Mouse (Mus musculus) hindbrain, embryonic 16.5 days (tissue): ENCODE results near the gene Spata2. TPM values are rescaled to one million over a fixed set of nuclear protein-coding genes. Genes with fewer than 3 reads are reported as not detected.

Experiments used
- polyA plus RNA-seq: library from polyadenylated mRNA; unstranded; fragments of >200 nt; fragmentation: Nextera tagmentation; extraction: Ambion mirVana; gene quantifications from 2 replicates; pipeline ENCODE4 v1.2.1, GENCODE M21; 2015

Spata2 gene
- polyA plus RNA-seq, 1 experiment from 2014 or later = 30.5 TPM

Other genes with a start within 250 kb of the Spata2 start
- gene B4galt5, start 143.7 kb downstream of the Spata2 start, polyA plus RNA-seq = 19.7 and 22.6 TPM in 2 replicates
- 18.7 and 19.9 TPM in 2 replicates for gene Slc9a8, start 71.2 kb downstream of the Spata2 start, polyA plus RNA-seq
- gene Rnf114, start 242 bp downstream of the Spata2 start, polyA plus RNA-seq = 112 and 115 TPM in 2 replicates
- 4.5 and 8.4 TPM in 2 replicates for gene Snai1, start 45.3 kb upstream of the Spata2 start, polyA plus RNA-seq
- 390 and 393 TPM in 2 replicates for gene Ube2v1, start 139.2 kb upstream of the Spata2 start, polyA plus RNA-seq
- 11.9 and 12.8 TPM in 2 replicates for gene Gm20431, start 168.6 kb upstream of the Spata2 start, polyA plus RNA-seq
- gene Cebpb, start 196.0 kb upstream of the Spata2 start, polyA plus RNA-seq = 0.15 and 0.22 TPM in 2 replicates
- gene Tmem189, start 196.9 kb upstream of the Spata2 start, polyA plus RNA-seq = 37.1 and 39.3 TPM in 2 replicates